Mouse (Mus musculus) cortical plate, adult 2 months (tissue): ENCODE results near the gene Tut4. TPM values are rescaled to one million over a fixed set of nuclear protein-coding genes. Genes with fewer than 3 reads are reported as not detected.

Source experiments
- H3K27ac ChIP-seq: fragments of 200-500 bp; 2 replicates; pipeline ENCODE4 v1.5.1; 2012; ENCODE audit warnings: low read length, control low read depth, inconsistent platforms; ENCODE audit not compliant: insufficient read depth
- H3K4me1 ChIP-seq: fragments of 200-500 bp; 2 replicates; pipeline ENCODE4 v1.6.1; 2011; ENCODE audit warnings: low read length; ENCODE audit not compliant: control insufficient read depth, insufficient read depth
- H3K4me3 ChIP-seq: fragments of 200-500 bp; 2 replicates; pipeline ENCODE4 v1.5.1; 2011; ENCODE audit warnings: mild to moderate bottlenecking, low read length, control low read depth; ENCODE audit not compliant: insufficient read depth
- CTCF ChIP-seq: fragments of 200-500 bp; IDR thresholded peaks from 2 replicates; pipeline ENCODE4 v1.5.1; 2011; ENCODE audit warnings: mild to moderate bottlenecking, control low read depth, low read length; ENCODE audit not compliant: insufficient read depth; ENCODE audit errors: extremely low read depth
- POLR2A ChIP-seq: fragments of 200-500 bp; IDR thresholded peaks from 2 replicates; pipeline ENCODE4 v1.6.1; 2011; ENCODE audit warnings: mild to moderate bottlenecking, low read length, control low read depth; ENCODE audit not compliant: insufficient read depth; ENCODE audit errors: extremely low read depth
- polyA plus RNA-seq: library from polyadenylated mRNA; depleted of rRNA; stranded (reverse); fragments of >200 nt; gene quantifications from 2 replicates; pipeline ENCODE4 v1.2.3, GENCODE M21; 2012; rRNA removed

Gene Tut4
- polyA plus RNA-seq, 1 experiment: 65.6 TPM

GRCm38 (mm10) chr4:108595785-108596184 is 136.6 kb downstream of the Tut4 start:
- TF ChIP-seq POLR2A (no peak), CTCF (no peak)
- no peaks in the 10 kb centered on the region for H3K4me1 ChIP-seq
- no peak overlapping the region for H3K4me3 ChIP-seq
- H3K27ac ChIP-seq: no peak overlapping the region

DNA sequence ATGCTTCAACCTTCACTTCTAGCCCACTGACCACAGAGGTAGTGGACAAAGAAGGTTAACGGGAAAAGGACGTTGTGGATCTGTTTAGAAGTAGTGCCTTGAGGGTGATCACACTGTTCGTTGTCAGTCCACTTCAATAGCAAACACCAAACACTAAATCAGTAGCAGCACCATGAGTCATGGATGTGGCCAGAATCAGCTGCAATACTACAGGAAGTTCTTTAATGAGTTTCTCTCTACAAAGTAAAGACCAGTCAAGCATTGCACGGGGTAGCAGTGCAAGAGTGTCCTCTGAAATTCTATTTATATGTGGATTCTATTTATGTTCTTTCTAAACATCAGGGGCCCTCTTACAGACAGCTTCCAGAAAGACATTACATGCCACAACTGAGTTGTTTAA is 139.1 kb downstream of the Tut4 start:
- H3K4me1 ChIP-seq: no peaks in the 10 kb centered on the region
- no peak overlapping the region for H3K27ac ChIP-seq
- no peak overlapping the region for H3K4me3 ChIP-seq
- no peak for TF ChIP-seq POLR2A
- TF ChIP-seq CTCF: no peak

- no peak for TF ChIP-seq CTCF
- no peak for TF ChIP-seq POLR2A
- Histone ChIP-seq H3K4me1 (no peaks in the 10 kb centered on the region), H3K27ac (no peak overlapping the region), H3K4me3 (no peak overlapping the region)
These were observed 142.6 kb downstream of the Tut4 start for GRCm38 (mm10) chr4:108601870-108602269.

DNA sequence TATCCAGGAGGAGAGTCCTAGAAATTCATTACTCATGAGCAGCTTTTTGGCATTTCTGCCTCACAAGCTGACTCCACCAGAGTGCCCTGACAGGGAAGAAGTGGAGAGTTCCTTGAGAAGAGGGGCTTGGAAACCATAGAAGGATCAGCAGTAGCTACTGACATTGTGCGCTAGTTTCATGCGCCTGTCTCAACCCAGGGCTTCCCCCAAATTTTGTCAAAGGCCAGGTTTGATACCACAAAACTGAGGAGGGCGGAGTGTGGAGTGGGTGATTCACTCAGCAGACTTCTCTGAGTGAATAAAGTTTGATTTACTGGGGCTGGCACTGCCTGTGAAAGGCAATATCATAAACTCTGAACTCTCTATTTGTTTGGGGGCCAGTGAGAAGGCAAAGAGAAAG is 149.4 kb downstream of the Tut4 start:
- TF ChIP-seq POLR2A (no peak), CTCF (no peak)

More for the DNA sequence above, 149.4 kb downstream of the Tut4 start:
- Histone ChIP-seq H3K4me1 (no peaks in the 10 kb centered on the region; the same call in 1 of the 2 replicates), H3K27ac (no peak overlapping the region), H3K4me3 (no peak overlapping the region)

Other genes starting within 250 kb of the Tut4 start
- gene Zyg11a, start 241.4 kb upstream of the Tut4 start, polyA plus RNA-seq: not detected in 2 replicates
- 47.2 and 47.5 TPM in 2 replicates for gene Zyg11b, start 158.3 kb upstream of the Tut4 start, polyA plus RNA-seq
- 17.5 and 20.7 TPM in 2 replicates for gene Coa7, start 131.3 kb upstream of the Tut4 start, polyA plus RNA-seq
- gene Shisal2a, start 76.1 kb upstream of the Tut4 start, polyA plus RNA-seq: 0.29 TPM in 1 of 2 replicates, not detected in the other
- gene Gpx7, start 52.5 kb upstream of the Tut4 start, polyA plus RNA-seq: 7.5 and 7.8 TPM in 2 replicates
- gene Prpf38a, start 119.9 kb downstream of the Tut4 start, polyA plus RNA-seq: 27.8 and 28.8 TPM in 2 replicates
- gene Orc1, start 120.0 kb downstream of the Tut4 start, polyA plus RNA-seq: 0.15 and 0.21 TPM in 2 replicates
- 41.8 and 48.0 TPM in 2 replicates for gene Cc2d1b, start 160.5 kb downstream of the Tut4 start, polyA plus RNA-seq